Mouse (Mus musculus): Measurements from ENCODE around the gene Magi2. TPM values are rescaled to one million over a fixed set of nuclear protein-coding genes. Genes with fewer than 3 reads are reported as not detected.
A peak's percentile ranks its signal among the peaks of the same experiment; 100 is the strongest.

Magi2 gene
- polyA plus RNA-seq, 1 experiment from 2014 or later: 22.3 TPM

DNA sequence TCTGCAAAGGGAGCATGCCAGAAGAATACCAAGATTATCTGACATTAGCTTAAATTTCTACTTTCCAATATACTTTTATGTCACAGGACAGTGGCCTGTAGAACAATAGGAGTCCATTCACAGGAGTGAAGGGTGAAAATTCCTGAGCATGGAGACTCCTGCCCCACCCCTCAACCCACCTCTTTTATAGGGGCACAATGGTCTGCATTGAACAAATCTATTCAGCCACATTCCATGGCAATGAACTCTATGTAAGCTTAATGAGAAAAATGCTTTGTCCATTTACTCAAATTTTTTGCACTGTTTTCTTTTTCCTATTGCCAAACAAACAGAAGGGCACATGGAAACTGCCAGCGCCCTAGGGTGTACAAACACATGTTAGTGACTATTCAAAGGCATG, 838.2 kb downstream of the Magi2 start:
- no peak overlapping the region for H3K4me3 ChIP-seq (replicated peaks)
- H3K9ac ChIP-seq: no peak overlapping the region
- H3K4me2 ChIP-seq: no peak overlapping the region
- no peak overlapping the region for H3K27ac ChIP-seq
- no peaks in the 10 kb centered on the region for H3K36me3 ChIP-seq (replicated peaks)
- H3K4me1 ChIP-seq: peaks cover 23% of the 10 kb centered on the region
- H3K27me3 ChIP-seq: 0 out of 2 replicates have a peak, but pooled peaks cover 4% of the 10 kb centered on the region
- 53% methylated on average over 1 of the region's 1 CpGs for WGBS
- no peaks in the 10 kb centered on the region for H3K9me3 ChIP-seq
- ATAC-seq (ENCODE audit: low FRiP score): no peak

DNA sequence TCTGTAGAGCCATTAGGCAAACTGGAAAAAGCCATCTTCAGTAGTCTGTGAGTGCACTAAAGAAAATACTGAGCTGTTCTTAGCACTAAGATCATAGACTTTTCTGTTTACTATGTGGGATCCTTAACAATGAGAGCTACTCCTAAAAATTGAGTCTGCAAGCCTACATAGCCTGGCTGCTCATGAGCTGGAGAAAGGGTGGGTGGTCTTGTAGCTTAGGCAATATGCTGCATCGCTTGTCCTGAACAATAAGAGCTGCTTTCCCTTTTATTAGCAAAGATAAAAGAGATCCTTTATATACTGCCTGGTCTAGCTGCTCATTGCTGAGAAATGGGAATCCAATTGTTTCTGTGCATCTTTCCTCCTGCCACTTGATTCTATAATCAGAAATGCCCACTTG, 841.7 kb downstream of the Magi2 start:
- H3K27ac ChIP-seq: no peak overlapping the region

DNA sequence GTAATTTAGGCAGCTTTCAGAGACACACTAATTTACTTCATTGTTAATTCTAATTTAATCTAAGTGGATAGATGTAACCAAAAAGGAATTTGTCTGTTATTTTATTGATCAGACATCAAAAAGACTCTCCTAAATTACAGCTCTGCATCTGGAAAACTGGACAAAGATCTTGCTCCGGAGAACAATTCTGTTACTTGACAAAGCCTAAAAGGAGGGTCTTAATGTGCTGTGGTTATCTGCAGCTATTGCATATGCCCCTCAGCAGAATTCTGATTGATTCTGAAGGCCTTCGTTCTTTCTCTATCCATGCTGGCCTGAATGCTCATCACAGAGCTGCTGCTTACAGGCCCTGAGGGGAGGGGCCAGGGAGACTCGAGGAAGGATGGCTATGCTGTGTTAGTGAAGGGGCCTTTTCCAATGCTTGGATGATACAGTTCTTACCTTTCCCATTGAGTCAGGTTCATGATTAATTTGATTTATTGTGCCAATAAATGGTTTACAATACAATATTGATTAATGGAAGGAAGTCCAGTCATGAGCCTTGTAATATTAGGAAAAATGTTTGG, 842.2 kb downstream of the Magi2 start:
- Histone ChIP-seq H3K36me3 (replicated peaks) (no peaks in the 10 kb centered on the region), H3K4me3 (replicated peaks) (no peak overlapping the region), H3K27ac (peak overlapping the region; percentile 43; the same call in 1 of the 2 replicates), H3K9ac (no peak overlapping the region), H3K9me3 (no peaks in the 10 kb centered on the region), H3K27me3 (no peaks in the 10 kb centered on the region), H3K4me2 (no peak overlapping the region), H3K4me1 (peaks cover 23% of the 10 kb centered on the region)
- peak; percentile 76 for ATAC-seq (ENCODE audit: low FRiP score)
- 13% methylated on average over 3 of the region's 3 CpGs for WGBS

More for the DNA sequence above, 841.7 kb downstream of the Magi2 start:
- Histone ChIP-seq H3K27me3 (no peaks in the 10 kb centered on the region), H3K4me1 (peaks cover 23% of the 10 kb centered on the region), H3K36me3 (replicated peaks) (no peaks in the 10 kb centered on the region), H3K4me2 (no peak overlapping the region), H3K9ac (no peak overlapping the region), H3K4me3 (replicated peaks) (no peak overlapping the region), H3K9me3 (no peaks in the 10 kb centered on the region)
- 15% methylated on average over 1 of the region's 1 CpGs for WGBS
- ATAC-seq (ENCODE audit: low FRiP score): peak; percentile 70

DNA sequence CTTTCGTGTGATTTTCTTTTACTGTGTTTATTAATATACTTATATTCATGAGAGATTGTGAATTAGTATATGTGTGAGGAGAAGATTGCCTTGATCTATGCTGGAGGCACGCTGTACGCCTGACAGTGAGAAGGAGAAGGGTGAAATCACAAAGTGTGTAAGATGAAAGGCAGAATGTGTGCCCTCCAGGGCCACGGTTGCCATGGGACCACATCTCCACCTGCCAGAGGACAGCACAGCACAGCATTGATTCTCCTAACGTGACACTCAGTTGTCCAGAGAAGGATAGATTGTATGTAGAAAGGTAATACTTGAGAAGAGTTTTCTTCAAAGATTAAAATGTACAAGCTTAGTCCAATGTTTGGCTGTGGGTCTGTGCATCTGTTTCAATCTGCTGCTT, 847.3 kb downstream of the Magi2 start:
- no peak for ATAC-seq (ENCODE audit: low FRiP score)
- WGBS: 81% methylated on average over 5 of the region's 5 CpGs
- no peaks in the 10 kb centered on the region for H3K27me3 ChIP-seq
- peaks cover under 1% of the 10 kb centered on the region; the same call in 1 of the 2 replicates for H3K4me1 ChIP-seq
- H3K4me2 ChIP-seq: no peak overlapping the region
- no peaks in the 10 kb centered on the region for H3K9me3 ChIP-seq
- no peak overlapping the region for H3K27ac ChIP-seq
- H3K4me3 ChIP-seq (replicated peaks): no peak overlapping the region
- no peak overlapping the region for H3K9ac ChIP-seq
- no peaks in the 10 kb centered on the region for H3K36me3 ChIP-seq (replicated peaks)

DNA sequence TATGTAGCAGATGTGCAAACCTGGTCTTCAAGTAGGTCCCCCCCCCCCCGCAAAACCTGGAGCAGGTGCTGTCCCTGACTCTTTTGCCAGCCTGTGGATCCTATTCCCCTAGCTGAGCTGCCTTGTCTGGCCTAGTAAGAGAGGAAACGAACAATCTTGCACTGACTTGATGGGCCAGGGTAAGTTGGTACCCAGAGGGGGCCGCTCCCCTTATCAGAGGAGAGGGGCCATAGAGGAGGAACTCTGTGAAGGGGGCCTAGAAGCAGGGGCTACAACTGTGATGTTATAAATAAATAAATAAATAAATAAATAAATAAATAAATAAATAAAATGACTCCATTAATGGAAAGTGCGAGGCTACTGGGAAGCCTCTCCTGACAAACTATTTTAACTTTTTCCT, 848.0 kb downstream of the Magi2 start:
- no peak overlapping the region for H3K27ac ChIP-seq
- no peaks in the 10 kb centered on the region for H3K27me3 ChIP-seq
- H3K4me3 ChIP-seq (replicated peaks): no peak overlapping the region
- 95% methylated on average over 4 of the region's 4 CpGs for WGBS
- ATAC-seq (ENCODE audit: low FRiP score): no peak
- no peaks in the 10 kb centered on the region for H3K4me1 ChIP-seq
- H3K4me2 ChIP-seq: no peak overlapping the region
- no peaks in the 10 kb centered on the region for H3K9me3 ChIP-seq
- H3K36me3 ChIP-seq (replicated peaks): no peaks in the 10 kb centered on the region
- no peak overlapping the region for H3K9ac ChIP-seq

DNA sequence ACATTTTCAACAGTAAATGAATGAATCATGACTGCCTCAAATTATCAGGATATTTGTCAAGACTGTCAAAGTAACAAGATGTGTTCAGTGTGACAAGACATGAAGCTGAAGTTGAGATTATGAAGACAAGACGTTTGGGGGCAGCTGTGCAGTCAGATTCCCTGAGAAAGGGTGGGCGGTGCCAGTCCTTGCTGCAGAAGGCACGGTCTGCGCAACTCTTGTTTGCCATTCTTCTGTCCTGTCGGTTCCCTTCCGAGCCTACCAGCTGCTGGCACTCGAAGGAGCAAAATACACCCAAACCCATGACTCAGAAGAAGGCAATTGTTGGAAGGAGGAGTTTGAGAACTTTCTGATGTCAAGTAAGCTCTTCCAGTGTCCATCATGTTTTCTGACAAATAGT, 852.1 kb downstream of the Magi2 start:
- Histone ChIP-seq H3K9ac (no peak overlapping the region), H3K4me1 (no peaks in the 10 kb centered on the region), H3K36me3 (replicated peaks) (no peaks in the 10 kb centered on the region), H3K4me3 (replicated peaks) (no peak overlapping the region), H3K27me3 (no peaks in the 10 kb centered on the region), H3K9me3 (no peaks in the 10 kb centered on the region), H3K27ac (no peak overlapping the region), H3K4me2 (no peak overlapping the region)
- WGBS: 82% methylated on average over 7 of the region's 7 CpGs
- ATAC-seq (ENCODE audit: low FRiP score): no peak

DNA sequence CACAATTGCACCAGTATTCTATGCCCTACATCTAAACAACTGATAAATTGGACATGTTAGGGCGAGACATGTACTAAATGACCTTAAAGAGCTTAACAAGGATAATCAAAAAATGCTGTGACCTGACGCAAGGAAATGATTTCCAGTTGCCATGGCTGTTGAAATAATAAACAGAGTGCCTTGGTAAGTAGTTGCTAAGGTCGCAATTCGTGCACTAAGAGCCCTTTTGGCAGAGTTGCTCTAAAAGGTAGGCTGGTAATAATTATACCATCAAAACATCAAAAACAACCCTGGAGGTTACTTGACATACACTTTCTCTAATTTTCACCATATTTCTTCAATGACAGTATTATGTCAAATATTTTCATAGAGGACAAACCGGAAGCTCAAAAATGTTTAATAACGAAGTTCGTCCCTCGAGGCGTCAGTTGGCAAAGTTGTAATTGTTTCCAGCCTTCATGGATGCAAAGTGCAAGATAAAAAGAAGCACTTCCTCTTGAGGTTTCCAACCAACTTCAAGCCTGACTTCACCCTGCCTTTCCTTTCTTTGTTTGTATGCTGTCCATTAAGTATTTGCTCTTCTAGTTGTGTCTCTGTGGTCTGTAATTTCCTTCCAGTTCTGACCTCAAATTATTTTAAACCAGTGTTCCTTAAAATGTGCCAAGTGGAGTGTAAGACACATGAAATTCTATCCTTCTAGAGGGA, 853.9 kb downstream of the Magi2 start:
- 88% methylated on average over 9 of the region's 9 CpGs for WGBS
- ATAC-seq (ENCODE audit: low FRiP score): no peak

DNA sequence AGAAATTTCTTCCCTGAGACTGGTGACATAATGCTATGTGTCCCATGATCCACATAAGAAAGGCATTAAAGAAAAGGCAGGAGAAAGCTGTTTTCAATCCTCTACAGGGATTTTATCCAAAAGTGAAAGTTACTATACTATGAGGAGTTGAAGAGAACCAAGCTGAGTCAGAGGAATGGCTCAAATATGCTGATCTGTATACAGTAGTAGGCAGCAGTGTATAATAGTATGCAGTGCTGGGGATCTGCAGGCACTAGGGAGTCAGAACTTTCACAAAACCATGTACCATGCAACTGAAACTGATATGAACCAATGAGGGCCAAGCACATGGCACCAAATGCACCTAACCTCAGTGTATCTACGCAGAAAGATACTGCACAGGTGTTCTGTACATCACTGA, 855.5 kb downstream of the Magi2 start:
- H3K4me2 ChIP-seq: no peak overlapping the region
- no peaks in the 10 kb centered on the region for H3K27me3 ChIP-seq
- no peak overlapping the region for H3K4me3 ChIP-seq (replicated peaks)
- 91% methylated on average over 1 of the region's 1 CpGs for WGBS
- H3K36me3 ChIP-seq (replicated peaks): no peaks in the 10 kb centered on the region
- no peaks in the 10 kb centered on the region for H3K4me1 ChIP-seq
- H3K9ac ChIP-seq: no peak overlapping the region
- H3K9me3 ChIP-seq: no peaks in the 10 kb centered on the region
- ATAC-seq (ENCODE audit: low FRiP score): no peak
- no peak overlapping the region for H3K27ac ChIP-seq

More for the DNA sequence above, 853.9 kb downstream of the Magi2 start:
- no peak overlapping the region for H3K4me2 ChIP-seq
- H3K36me3 ChIP-seq (replicated peaks): no peaks in the 10 kb centered on the region
- H3K27me3 ChIP-seq: no peaks in the 10 kb centered on the region
- no peak overlapping the region for H3K9ac ChIP-seq
- H3K4me3 ChIP-seq (replicated peaks): no peak overlapping the region
- H3K4me1 ChIP-seq: no peaks in the 10 kb centered on the region
- no peak overlapping the region for H3K27ac ChIP-seq
- H3K9me3 ChIP-seq: no peaks in the 10 kb centered on the region

DNA sequence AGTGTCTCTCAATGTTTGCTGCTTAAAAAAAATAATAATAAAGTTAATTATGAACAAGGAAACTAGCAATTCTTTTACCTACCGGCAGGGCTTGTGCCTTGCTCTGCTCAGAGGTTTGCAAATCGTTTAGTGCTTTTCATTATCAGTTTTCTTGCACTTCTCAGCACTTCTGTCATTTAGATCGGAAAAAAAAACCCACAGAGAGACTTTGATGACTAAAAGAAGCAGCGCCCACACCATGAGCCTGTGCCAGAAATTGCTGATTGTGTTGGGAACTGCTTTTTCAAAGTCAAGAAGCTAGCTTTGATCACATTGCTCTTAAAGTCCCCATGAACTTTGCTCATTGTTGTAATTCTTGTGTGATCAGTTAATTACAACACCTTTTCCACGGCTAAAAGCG, 860.2 kb downstream of the Magi2 start:
- Histone ChIP-seq H3K9me3 (no peaks in the 10 kb centered on the region), H3K4me3 (replicated peaks) (no peak overlapping the region), H3K4me1 (no peaks in the 10 kb centered on the region), H3K9ac (no peak overlapping the region), H3K27me3 (no peaks in the 10 kb centered on the region), H3K4me2 (no peak overlapping the region), H3K27ac (no peak overlapping the region), H3K36me3 (replicated peaks) (no peaks in the 10 kb centered on the region)
- 81% methylated on average over 6 of the region's 6 CpGs for WGBS
- ATAC-seq (ENCODE audit: low FRiP score): no peak

DNA sequence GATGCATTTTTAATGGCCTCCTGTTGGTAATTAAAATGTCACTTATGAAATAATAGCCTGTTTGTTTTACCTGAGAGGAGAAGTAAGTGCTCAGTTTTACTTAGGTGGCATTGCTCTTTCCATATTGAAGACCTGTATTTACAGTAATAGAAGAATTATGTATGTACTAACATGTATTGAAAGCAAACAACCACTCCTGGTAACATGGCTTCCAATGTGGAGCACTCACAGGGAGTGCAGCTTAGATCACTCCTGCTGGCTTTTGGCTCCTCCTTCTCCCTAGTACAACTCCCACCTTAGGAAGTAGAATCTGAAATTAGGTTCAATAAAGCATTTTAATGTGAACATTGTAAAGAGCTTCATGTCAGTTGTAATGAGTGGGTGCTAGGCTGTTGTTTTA, 877.0 kb downstream of the Magi2 start:
- Histone ChIP-seq H3K9ac (no peak overlapping the region), H3K4me1 (no peaks in the 10 kb centered on the region), H3K4me3 (replicated peaks) (no peak overlapping the region), H3K36me3 (replicated peaks) (no peaks in the 10 kb centered on the region), H3K4me2 (no peak overlapping the region), H3K27me3 (no peaks in the 10 kb centered on the region), H3K27ac (no peak overlapping the region), H3K9me3 (no peaks in the 10 kb centered on the region)
- ATAC-seq (ENCODE audit: low FRiP score): no peak

DNA sequence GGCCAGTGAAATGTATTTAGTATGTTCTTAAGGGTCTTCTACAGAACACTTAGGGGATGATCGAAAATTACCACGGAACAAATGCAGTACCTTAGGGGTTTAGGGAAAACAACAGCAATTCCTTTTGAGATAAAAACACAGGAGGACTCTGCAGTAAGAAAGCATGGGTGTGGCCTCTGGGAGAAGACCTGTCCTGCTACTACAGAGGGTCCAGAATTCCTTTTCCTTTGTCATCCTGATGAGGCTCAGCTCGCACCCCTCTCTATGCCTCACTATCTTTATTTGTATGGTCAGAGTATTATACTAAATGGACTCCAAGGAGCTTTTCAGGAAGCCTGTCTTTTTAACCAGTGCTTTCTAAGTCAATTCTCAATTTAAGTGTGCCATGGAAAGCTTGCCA, 877.7 kb downstream of the Magi2 start:
- 69% methylated on average over 3 of the region's 3 CpGs for WGBS
- no peak for ATAC-seq (ENCODE audit: low FRiP score)

DNA sequence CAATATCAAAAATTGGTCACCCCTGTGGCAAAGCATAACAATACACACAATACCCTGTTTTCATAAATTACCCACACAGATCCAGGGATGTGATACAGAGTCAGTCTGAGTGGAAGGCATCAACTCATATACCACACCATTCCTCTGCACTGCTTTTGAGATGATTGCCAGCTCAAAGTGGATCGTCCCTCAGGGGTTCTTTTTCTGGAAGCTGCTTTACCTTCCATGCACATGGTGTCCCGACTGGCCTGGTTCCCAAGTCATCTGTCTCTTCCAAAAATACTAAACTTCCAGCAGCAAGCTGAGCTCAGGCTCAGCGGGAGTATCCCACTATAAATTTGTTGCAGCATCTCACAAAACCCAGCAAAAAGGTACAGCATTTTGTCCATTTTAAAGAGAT, 882.7 kb downstream of the Magi2 start:
- ATAC-seq (ENCODE audit: low FRiP score): no peak
- Histone ChIP-seq H3K9me3 (no peaks in the 10 kb centered on the region), H3K4me1 (no peaks in the 10 kb centered on the region), H3K4me3 (replicated peaks) (no peak overlapping the region), H3K27ac (no peak overlapping the region), H3K4me2 (no peak overlapping the region), H3K9ac (no peak overlapping the region), H3K27me3 (no peaks in the 10 kb centered on the region), H3K36me3 (replicated peaks) (no peaks in the 10 kb centered on the region)
- 86% methylated on average over 3 of the region's 3 CpGs for WGBS

More for the DNA sequence above, 877.7 kb downstream of the Magi2 start:
- no peaks in the 10 kb centered on the region for H3K9me3 ChIP-seq
- H3K4me3 ChIP-seq (replicated peaks): no peak overlapping the region
- H3K27ac ChIP-seq: no peak overlapping the region
- H3K4me1 ChIP-seq: no peaks in the 10 kb centered on the region
- no peaks in the 10 kb centered on the region for H3K36me3 ChIP-seq (replicated peaks)
- H3K4me2 ChIP-seq: no peak overlapping the region
- no peaks in the 10 kb centered on the region for H3K27me3 ChIP-seq
- H3K9ac ChIP-seq: no peak overlapping the region

DNA sequence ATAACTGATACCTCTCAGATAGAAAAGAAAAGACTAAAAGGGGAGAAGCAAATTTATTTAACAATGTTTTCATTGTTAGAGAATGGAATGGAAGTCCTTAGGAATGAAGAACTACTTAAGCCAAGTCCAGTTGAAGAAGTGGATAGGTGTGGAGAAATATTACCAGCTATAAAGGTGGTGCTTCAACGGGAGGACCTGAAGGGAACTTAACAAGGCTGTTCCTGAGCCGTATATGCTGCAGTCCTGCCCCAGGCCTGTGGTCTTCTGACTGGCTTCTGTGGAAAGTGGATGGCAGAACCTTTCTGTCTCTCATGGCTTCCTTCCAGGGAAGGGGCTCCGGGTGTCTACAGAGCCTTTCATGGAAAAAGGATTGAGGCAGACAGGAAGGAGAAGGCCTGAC, 890.3 kb downstream of the Magi2 start:
- no peaks in the 10 kb centered on the region for H3K4me1 ChIP-seq
- no peaks in the 10 kb centered on the region for H3K9me3 ChIP-seq
- H3K36me3 ChIP-seq (replicated peaks): no peaks in the 10 kb centered on the region
- ATAC-seq (ENCODE audit: low FRiP score): no peak
- no peak overlapping the region for H3K9ac ChIP-seq
- no peak overlapping the region for H3K4me3 ChIP-seq (replicated peaks)
- H3K27ac ChIP-seq: no peak overlapping the region
- no peaks in the 10 kb centered on the region for H3K27me3 ChIP-seq
- H3K4me2 ChIP-seq: no peak overlapping the region
- 91% methylated on average over 3 of the region's 3 CpGs for WGBS
